Mouse (Mus musculus): ENCODE data around the gene Gpat3.
A peak's percentile ranks its signal among the peaks of the same experiment; 100 is the strongest.

Gene Gpat3

GRCm38 (mm10) chr5:100845485-100845847 is at the start of gene Gpat3:
Gpat3 (plus strand) TSS chr5:100845713.
- DNase-seq (ENCODE audit: extremely low read depth, insufficient read length, low spot score): no peak

DNA sequence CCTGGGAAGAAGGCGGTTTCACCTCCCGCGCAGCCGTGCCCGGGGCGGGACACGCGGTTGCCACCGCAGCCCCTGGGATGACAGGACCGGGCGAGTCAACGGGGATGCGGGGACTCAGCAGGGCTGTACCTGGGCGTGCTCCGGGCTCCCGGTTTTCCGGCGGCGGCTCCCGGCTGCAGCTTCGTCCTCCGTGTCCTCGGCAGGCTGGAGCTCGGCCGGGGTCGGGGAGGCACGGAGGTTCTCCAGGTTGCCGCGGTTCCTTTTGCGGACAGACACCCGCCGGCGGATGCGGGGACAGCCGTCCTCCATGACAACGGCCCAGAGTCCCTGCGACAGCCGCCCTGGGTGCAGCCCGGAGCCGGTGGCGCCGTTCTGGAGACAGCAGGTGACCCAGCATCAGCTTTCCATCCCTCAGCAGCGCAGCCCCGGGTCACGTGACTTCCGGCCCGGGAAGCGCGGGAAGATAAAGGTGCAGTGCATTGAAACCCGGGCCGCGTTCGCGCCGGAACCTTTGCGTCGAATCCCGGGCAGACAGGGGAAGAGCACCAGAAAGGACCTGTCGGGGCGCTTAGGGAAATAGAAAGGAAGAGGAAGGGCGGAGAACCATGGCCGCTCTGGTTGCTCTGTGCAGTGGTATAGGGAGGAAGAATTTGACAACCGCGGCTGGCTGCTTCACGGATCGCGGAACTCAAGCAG is 47.2 kb upstream of the Gpat3 start, which contains the start of the genes Helq and Mrps18c:
Gene Helq (minus strand): TSS at position 434 of the 696 bp plus-strand sequence.
Gene Mrps18c (plus strand): TSS at position 463 of the 696 bp plus-strand sequence.
- peak; percentile 94 for DNase-seq (ENCODE audit: extremely low read depth, insufficient read length, low spot score)

- no peak for DNase-seq (ENCODE audit: extremely low read depth, insufficient read length, low spot score)
These were observed 27.2 kb upstream of the Gpat3 start for GRCm38 (mm10) chr5:100818341-100818740.

DNA sequence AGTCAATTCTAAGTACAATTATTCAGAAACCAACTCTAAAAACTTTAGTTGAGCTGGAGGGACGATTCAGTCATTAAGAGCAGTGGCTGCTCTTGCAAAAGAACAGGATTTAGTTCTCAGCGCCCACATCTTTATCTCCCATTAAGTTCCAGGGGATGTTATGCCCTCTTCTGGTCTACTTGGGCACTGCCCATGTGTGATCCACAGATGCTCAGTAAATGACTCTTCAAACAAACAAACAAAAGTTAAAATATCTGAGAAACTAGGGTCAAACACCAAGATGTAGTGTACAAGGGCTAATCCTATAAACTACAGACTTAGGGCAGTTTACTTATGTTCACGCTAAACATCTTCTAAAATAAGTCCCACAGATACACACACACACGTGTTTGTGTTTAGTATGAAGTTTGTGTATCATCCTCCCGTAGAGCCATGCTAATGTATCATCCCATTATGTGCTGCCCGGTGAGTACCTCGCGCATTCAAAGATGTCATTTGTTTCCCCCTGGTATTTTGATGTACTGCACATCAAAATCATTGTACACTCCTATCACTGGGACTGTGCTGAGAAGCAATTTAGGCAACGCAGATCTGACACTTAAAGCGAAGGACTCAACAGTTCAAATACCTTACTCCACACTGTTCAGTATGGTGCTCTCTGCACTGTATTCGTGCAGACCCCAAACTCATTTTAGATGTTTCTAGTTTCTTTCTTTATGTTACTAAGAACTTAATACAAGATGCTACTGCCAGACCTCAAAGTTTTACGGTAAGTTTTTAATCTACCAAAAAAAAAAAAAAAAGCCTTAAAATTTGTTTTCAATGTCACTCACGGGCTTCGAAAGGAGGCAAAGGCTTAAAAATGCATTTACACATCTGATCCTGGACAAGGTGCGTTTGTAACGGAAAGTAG is 25.7 kb upstream of the Gpat3 start:
- DNase-seq (ENCODE audit: extremely low read depth, insufficient read length, low spot score): peak; percentile 23

DNA sequence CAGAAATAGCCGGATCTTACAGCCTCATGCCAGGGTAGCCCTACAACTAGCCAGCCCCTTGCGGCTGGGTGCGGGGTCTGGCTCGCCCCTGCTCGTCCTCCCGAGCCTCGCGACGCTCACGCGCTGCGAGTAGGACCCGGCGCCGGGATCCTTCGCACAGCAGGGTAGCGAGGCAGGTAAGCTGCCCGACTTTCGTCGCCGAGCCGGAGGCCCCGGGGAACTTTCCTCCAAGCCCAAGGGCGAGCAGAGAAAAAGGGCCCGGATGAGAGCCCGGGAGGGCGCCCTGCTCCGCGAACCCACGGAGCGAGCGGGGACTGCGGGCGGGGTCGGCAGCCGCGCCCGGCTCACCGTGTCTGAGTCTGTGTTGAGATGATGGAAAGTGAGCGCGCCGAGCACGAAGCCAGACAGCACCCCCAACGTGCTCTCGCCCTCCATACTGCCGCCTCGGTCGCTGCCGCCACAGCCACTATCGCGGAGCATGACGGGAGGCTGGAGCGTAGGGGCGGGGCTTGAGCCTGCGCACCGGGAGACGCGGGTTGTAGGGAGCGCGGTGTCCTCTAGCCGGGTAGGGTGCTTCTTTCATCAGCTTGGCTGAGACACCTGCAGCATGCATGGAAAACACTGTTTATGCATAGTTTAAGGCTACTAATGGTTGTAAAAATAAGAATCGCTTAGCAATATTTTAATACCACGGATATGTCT is 24.9 kb upstream of the Gpat3 start, which contains the start of gene Abraxas1:
Gene Abraxas1 (minus strand): TSS at position 483 of the 702 bp plus-strand sequence.
- peak; percentile 81 for DNase-seq (ENCODE audit: extremely low read depth, insufficient read length, low spot score)

DNA sequence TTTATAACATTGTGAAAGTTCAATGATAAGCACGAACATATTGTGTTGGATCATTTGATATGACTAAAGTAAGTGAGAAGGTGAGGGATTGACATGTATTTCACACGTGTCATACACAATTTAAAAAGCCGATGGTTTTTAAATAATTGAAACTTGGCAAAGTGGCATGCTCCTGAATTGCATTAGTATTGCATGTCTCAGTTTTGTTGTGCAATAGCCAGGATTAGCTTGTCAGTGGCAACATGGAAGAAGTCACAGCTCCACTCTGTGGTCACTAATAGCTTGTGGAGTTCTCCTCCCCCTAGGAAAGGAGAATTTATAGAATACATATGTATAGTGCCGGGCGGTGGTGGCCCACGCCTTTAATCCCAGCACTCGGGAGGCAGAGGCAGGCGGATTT is 24.1 kb upstream of the Gpat3 start:
- DNase-seq (ENCODE audit: extremely low read depth, insufficient read length, low spot score): peak; percentile 36

DNA sequence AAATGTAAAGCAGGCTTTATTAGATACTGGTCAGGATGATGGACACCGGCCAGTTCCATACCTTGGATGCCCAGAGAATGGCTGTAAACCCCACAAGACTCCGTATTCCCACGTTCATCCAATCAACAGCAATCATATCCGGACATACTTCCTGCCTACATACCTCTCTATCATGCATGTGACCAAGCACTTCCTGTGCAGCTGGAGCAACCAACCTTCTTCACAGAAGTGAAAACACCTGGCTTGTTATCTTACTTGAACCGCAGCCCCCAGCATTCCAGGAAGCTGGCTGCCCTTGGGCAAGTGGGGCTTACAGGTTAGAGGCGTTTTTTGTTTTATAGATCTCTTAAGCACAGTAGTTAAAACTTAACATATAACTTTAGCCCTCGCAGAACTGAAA is 22.7 kb upstream of the Gpat3 start:
- DNase-seq (ENCODE audit: extremely low read depth, insufficient read length, low spot score): no peak

GRCm38 (mm10) chr5:100825975-100826374 is 19.5 kb upstream of the Gpat3 start:
- peak; percentile 14 for DNase-seq (ENCODE audit: extremely low read depth, insufficient read length, low spot score)

GRCm38 (mm10) chr5:100826531-100826930 is 19.0 kb upstream of the Gpat3 start:
- DNase-seq (ENCODE audit: extremely low read depth, insufficient read length, low spot score): no peak

DNA sequence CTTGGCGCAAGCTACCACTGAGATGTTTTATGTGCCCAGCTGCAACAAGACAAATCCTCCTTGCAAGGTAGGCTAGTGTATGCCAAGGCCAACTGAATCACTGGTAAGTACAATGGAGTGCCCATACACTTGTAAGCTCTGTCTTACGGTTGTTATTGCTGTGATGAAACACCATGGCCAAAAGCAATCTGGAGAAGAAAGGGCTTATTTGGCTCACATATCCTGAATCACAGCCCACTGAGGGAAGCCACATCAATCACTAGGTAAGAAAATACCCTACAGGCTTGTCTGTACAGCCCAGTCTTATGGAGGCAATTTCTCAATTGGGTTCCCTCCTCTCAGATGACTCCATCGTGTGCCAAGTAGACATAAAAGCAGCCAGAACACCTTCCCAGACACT is 16.8 kb upstream of the Gpat3 start:
- no peak for DNase-seq (ENCODE audit: extremely low read depth, insufficient read length, low spot score)

GRCm38 (mm10) chr5:100832680-100833079 is 12.8 kb upstream of the Gpat3 start:
- DNase-seq (ENCODE audit: extremely low read depth, insufficient read length, low spot score): no peak

DNA sequence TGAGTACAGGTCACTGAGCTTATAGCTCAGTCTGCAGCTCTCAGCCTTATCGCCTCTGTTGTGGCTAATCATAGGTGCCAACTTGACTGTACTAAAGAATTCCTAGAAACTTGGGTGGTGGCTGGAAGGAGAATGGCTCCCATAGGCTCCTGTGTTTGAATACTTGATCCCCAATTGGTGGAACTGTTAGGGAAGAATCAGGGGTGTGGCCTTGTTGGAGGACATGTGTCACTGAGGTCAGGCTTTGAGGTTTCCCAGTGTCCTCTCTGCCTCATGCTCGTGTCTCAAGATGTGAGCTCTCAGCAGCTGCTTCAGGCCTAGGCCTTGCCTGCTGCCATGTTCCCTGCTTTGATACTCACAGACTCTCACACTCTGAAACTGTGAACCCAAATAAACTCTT is 11.7 kb upstream of the Gpat3 start:
- no peak for DNase-seq (ENCODE audit: extremely low read depth, insufficient read length, low spot score)

DNA sequence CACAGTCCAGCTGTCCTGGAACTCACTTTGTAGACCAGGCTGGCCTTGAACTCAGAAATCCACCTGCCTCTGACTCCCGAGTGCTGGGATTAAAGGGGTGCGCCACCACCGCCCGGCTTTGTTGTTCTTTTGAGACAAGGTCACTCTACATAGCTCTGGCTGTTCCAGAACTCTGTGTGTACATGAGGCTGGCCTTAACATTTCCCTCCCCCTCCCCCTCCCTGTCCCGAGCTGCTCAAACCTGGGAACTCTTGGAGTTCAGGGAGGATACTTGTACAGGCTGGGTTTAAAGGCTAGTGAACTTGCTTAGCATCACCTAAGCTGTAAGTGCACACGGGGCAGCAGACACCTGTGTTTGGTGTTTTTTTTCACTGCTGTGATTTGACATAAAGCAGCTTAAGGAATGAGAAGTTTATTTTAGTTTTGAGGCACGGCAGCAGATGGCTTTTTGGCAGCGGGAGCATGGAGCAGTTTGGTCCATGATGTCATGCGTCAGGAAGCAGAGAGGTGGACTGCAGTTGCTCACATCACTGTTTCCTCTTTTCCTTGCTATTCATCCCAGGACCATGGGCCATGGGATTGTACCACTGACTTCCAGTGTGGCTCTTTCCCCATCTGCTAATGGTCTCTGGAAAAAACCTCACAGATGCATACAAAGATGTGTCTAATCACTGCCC is 9.5 kb upstream of the Gpat3 start:
- no peak for DNase-seq (ENCODE audit: extremely low read depth, insufficient read length, low spot score)

DNA sequence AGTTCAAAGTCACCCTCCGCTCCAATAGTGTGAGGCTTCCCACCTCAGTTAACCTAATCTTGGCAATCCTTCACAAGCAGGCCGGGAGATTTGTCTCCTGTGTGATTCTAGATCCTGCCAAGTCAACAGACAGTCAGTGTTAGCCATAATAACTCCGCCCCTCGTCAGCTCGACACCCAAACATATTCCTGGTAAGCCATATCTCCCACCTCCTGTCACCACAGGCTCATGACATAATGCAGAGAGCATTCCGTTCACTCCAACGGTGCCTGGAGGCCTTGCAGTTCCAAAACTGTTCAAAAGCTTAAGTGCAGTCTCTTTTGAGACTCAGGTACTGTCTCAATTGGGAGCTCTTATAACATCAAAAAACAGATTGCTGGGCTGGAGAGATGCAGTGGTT is 7.6 kb upstream of the Gpat3 start:
- DNase-seq (ENCODE audit: extremely low read depth, insufficient read length, low spot score): peak; percentile 22

DNA sequence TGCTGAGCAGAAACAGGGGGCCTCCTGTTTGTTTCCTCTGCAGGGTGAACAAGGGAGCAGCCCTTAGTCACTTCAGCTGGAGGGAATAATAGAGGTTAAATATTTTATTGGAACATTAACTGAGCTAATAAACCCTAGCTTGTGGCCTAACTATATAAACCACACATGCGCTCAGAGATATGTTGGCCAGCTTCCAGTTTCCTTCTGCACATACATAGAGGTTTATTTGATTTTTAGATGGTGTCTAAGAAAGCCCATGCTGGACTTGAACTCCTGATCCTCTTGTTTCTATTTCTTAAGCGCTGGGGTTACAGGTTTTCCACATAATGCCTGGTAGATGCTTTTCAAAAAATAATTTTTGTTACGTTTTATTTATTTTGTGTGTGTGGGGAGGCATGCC is 1.0 kb upstream of the Gpat3 start:
- DNase-seq (ENCODE audit: extremely low read depth, insufficient read length, low spot score): no peak

GRCm38 (mm10) chr5:100845848-100846598 is 510 bp downstream of the Gpat3 start:
- peak; percentile 92 for DNase-seq (ENCODE audit: extremely low read depth, insufficient read length, low spot score)

DNA sequence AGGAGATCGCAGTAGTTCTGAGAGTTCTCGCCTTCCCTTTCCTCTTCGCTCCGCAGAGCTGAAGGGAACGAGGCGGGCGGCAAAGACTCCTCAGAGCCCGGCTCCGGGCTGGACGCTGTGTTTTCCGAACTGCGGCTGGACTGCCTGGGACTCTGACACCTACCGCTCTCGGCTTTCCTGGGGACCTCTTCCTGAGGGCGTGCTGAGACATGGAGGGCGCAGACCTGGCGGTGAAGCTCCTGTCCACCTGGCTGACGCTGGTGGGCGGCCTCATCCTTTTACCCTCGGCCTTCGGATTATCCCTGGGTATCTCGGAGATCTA is 1.0 kb downstream of the Gpat3 start:
- DNase-seq (ENCODE audit: extremely low read depth, insufficient read length, low spot score): no peak

GRCm38 (mm10) chr5:100847143-100847542 is 1.6 kb downstream of the Gpat3 start:
- DNase-seq (ENCODE audit: extremely low read depth, insufficient read length, low spot score): no peak

- DNase-seq (ENCODE audit: extremely low read depth, insufficient read length, low spot score): no peak
These were observed 8.4 kb downstream of the Gpat3 start for GRCm38 (mm10) chr5:100853963-100854362.

DNA sequence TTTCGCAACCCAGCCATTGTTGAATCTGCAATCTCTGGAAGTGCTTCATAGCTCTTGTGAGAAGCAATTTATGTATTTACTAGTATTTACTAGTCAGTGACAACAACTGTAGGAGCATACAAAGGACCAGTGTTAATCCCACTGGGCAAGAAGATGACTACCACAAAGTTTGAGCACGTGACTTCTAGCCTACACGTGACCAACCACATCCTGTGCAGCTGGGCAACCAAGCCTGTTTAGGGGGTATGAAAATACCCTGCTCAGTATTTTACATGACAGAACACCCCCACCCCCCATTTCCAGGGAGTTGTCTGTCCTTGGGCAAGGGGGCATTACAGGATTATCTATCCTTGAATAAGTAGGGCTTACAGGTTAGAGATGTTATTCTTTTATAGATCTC is 11.0 kb downstream of the Gpat3 start:
- peak; percentile 16 for DNase-seq (ENCODE audit: extremely low read depth, insufficient read length, low spot score)
